Mouse (Mus musculus) thymus, postnatal 4 days (tissue): ENCODE results near the gene Slc6a6.

Experiments used
- DNase-seq: peaks from one replicate; pipeline ENCODE4 v3.0.0; 2021

Gene Slc6a6

GRCm38 (mm10) chr6:91704446-91704845 lies 20.6 kb downstream of the Slc6a6 start:
- DNase-seq, result no peak

- DNase-seq, result no peak
These were observed 21.8 kb downstream of the Slc6a6 start for GRCm38 (mm10) chr6:91705651-91706050.

DNA sequence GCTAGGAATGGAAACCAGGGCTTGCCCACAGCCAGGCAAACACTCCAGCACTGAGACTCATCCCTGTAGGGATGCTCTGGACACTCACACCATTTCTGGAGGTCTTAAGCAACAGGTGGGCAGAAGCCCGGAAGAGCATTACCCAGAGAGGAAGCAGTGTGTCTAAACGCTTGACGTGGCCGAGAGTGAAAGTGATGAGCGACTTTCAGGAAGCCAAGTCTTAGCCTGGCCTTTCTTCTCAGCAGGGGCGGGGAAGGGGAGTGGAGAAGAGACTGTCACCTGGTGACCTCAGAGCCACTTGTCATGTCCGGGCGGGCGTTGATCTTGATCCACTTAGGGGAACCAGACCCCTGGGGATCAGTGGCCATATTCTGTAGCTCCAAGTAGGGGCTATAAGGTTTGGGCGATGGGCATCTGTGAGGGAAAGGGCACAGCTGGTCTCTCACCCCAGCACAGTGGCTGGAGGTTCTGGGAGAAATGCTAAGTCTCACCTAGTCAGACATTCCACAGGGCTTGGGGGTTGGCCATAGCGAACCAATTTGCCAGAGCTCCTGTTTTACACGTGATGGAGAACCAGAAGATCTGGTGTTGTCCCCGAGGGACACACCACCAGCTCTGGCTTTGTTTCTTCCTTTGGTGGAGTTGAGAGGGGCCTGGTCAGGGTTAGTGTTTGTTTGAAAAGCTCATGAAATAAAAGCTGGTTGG lies 22.4 kb downstream of the Slc6a6 start:
- DNase-seq, result no peak

DNA sequence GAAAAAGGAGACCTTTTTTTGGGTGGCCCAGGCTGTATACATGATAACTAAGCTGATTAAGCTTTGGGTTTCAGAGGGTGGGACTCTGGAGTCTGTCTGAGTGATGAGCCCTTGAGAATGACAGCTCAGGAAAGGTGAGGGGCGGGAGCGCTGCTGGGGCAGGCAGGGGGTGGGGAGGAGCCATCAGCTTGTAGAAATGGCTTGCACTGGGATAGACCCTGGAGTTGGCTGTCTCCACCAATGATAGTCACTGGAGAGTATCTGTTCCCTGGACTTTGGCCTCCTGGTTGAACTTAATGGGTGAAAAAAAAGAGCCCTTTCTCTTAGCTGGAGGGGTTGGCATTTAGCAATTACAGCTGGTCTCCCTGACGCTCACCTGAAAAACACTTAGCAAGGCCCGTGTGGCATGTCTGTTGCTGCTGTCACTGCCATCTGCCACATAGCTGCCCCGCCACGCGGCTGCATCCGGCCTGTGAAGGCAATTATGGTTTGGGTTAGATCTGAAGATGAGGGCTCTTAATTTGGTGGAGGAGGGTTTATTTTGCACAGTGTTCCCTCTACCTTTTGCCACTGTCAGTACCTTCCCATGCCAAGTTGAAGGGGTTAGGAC lies 23.5 kb downstream of the Slc6a6 start:
- no peak for DNase-seq

DNA sequence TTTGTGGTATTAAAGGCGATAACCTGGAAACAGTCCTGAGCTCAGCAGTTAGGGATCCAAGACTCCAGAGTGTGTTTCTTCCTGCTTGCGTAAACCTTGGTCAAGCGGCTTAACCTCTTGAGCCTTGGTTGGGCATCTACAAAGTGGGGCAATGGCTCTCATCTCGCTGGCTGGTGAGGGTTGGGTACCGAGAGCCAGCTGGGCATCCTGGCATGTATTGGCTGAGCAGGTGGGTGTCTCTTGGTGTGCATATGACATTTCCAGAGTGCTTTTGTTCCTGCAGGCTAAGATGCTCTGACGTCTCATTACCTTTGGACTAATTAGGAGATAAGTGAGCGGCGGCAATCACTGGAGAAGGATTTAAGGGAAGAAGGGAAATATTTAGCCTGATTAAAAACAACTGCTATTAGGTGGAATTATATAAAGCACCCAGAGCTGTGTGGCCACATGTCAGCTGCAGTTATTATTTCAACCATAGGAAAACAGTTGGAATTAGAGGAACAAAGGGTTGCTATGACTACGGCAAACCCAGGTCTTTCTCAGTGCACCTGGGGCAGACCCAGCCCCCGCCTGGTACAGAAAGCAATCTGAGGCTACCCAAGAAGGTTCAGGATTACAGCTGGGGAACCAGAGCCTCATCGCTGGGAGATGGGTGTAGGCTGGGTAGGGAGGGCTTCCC lies 24.2 kb downstream of the Slc6a6 start:
- no peak for DNase-seq

GRCm38 (mm10) chr6:91708919-91709318 lies 25.1 kb downstream of the Slc6a6 start:
- no peak for DNase-seq

- DNase-seq, result no peak
These were observed 26.6 kb downstream of the Slc6a6 start for GRCm38 (mm10) chr6:91710345-91710930.

DNA sequence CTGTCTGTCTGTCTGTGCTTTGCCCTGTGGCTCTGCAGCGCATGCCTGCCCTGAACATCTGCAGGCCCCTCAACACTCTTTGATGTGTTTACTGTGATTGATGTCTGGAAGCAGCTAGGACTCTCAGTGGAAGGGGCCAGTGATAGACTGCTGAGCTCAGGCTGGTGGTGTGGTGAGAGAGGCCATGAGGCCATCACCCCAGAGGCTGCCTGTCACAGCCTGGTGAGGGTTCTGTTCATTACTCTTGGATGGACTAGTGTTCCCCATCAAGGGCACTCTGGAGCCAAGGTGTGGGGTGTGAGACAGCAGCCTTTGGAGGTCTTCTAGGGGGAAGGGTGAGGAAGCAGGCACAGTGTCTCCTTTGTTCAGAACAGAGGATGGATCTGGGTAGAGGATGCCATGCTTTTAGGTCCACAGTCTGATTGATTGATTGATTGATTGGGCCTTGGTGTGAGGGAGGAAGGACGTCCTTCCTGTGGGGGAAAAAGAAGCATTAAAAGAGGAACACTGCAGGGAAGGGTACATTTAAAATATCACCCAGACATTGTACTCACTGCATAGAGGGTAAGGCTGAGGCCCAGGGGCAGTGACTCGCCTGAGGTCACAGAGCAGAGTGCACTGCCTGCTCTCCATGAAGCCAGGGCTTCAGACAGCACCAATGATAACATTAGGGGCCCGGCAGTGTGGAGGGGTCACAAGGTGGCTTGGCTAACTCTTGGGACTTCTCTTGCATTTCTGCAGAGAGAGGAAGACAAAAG lies 28.4 kb downstream of the Slc6a6 start:
- DNase-seq, result no peak

DNA sequence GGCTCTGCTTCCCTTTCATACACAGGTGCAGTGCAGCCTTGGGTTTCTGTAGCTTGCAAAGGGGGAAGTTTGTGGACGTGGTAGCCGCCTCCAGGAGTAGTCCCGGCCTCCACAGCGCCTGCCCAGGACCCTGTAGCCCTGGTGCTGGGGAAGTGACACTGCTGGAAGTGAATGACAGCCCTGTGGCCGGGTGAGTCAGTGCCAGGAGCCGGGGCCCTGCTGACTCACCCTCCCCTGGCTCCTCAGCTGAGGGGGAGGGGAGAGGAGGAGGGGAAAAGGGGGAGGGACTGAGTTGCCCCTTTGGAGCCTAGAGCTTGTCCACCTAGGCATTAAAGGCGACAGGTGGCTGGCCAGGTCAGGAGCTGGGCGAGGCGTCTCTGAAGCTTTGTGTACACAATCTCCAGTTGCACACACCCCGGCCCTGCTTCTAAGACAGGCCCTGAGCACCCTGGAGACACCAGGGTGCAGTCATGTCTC lies 29.0 kb downstream of the Slc6a6 start:
- DNase-seq, result peak; percentile 44

- no peak for DNase-seq
These were observed 29.6 kb downstream of the Slc6a6 start for GRCm38 (mm10) chr6:91713370-91713896.

DNA sequence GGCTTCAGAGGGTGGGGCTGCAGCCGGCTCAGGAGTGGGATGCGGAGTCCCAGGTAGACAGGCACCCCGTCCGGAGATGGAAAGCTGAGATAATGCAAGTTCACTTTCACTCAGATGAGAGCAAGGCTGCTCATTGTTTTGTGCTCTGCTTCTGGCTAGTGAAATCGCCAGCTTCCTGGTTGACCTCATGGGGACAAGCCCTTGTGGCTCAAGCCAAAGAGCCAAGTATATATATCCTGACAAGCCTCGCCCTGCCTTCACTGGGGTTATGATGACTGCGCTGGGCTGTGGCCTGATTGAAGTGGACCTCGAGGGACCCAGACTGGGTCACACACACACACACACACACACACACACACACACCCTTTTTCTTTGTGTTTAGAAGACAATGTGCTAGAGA lies 31.2 kb downstream of the Slc6a6 start:
- no peak for DNase-seq

- DNase-seq, result no peak
These were observed 32.3 kb downstream of the Slc6a6 start for GRCm38 (mm10) chr6:91715988-91716810.

GRCm38 (mm10) chr6:91718067-91718466 lies 34.2 kb downstream of the Slc6a6 start:
- no peak for DNase-seq

DNA sequence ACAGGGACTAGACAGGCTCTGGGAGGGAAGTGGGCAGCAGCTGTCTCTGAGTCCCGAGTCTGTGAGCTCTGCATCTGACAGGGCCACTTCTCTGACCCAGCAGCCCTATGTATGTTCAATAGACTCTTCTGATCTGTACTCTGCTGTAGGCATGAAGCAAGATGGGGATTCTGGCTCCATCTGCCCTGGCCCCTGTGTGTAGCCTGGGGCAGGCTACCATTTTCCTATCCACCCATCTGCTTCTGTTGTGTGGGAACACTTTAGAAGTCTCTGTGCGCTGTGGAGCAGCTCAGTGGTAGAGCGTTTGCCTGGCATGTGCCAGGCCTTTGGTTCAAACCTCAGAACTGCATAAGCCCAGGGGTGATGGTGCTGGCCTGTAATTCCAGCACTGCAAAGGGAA lies 34.8 kb downstream of the Slc6a6 start:
- no peak for DNase-seq

DNA sequence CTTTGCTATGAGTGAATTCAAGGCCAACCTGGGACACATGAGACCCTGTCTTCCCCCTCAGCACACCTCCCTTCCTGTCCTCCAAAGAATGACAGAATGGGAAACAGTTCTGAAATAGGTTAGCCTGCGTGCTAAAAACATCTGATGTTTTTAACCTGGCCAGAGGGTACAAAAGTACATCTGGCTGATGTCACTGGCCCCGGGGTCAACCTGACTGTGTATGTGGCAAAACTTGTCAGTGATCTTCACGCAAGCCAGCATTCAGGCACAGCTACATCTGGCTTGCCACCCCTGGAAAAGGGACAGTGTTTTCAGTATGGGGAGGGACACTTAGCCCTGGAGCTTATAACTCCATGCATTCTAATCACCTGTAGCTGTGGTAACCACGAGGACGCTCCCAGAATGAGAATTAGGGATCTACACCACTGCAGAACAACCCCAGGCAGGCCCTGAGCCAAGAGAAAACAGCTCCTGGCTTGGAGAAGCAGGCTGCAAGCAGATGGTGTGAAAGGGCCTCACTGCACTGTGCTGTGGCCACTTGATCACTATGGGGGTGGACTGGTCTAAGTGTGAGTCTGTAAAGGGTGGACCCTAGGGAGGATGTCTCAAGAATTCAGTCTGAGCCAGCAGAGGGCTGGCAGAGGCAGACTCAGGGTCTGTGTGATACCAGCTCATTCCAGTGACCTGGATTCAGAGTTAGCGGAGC lies 35.3 kb downstream of the Slc6a6 start:
- no peak for DNase-seq

DNA sequence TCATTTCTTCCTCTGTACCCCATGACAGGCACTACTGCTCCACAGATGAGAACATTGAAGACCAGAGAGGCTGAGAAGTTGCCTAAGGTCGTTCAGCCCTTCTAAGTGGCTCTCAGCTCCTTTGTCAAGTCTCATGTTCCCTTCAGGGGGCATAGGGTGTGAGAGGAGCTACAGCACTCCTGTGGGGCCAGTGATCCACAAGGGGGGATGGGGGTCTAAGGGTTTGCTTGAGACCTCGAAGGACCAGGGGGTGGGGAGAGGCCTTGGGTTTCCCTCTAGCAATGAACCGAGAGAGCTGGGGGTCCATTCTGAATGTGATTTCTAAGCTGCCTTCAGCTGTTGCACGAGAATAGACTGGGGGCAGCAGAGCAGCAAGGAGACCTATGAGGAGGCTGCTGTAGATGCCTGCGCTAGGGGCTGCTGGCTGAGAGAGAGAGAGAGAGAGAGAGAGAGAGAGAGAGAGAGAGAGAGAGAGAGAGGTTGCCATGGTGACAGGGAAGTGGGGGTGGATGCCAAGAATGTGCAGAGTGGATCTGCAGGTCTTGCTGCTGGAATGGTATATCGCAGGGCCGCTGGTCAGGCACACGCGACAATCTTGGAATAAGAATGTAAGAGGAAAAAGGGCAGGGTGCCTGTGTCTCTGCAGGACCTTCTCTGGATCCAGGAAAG lies 36.1 kb downstream of the Slc6a6 start:
- DNase-seq, result no peak

GRCm38 (mm10) chr6:91720588-91721214 lies 36.8 kb downstream of the Slc6a6 start:
- no peak for DNase-seq

- no peak for DNase-seq
These were observed 37.4 kb downstream of the Slc6a6 start for GRCm38 (mm10) chr6:91721215-91721701.

DNA sequence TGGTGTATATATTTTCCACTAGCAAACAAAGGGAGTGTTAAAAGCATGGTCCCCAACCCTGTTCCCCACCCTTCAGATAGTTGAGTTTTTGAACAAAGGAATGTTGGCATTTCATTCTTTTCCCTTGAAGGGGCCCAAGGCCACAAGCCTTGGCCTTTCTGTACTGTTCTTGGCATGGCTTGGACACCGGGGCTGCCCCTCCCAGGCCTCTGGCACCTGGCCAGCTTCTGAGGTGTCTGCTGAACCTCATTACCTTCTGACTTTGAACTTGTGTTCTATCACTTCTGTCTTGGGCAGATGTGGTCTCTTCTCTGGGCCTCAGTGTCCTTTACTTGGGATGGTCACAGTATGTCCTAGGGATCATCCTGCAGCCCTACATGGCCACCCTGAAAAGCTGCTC lies 43.5 kb downstream of the Slc6a6 start:
- DNase-seq, result no peak
